Mouse (Mus musculus) fat pad, adult 2 months (tissue): ENCODE results near the gene Tacr1.

Source experiments
- DNase-seq: peaks from one replicate; pipeline ENCODE4 v3.0.0-alpha.2; 2011; ENCODE audit warnings: low read depth, low spot score; ENCODE audit errors: extremely low read depth

Gene Tacr1

DNA sequence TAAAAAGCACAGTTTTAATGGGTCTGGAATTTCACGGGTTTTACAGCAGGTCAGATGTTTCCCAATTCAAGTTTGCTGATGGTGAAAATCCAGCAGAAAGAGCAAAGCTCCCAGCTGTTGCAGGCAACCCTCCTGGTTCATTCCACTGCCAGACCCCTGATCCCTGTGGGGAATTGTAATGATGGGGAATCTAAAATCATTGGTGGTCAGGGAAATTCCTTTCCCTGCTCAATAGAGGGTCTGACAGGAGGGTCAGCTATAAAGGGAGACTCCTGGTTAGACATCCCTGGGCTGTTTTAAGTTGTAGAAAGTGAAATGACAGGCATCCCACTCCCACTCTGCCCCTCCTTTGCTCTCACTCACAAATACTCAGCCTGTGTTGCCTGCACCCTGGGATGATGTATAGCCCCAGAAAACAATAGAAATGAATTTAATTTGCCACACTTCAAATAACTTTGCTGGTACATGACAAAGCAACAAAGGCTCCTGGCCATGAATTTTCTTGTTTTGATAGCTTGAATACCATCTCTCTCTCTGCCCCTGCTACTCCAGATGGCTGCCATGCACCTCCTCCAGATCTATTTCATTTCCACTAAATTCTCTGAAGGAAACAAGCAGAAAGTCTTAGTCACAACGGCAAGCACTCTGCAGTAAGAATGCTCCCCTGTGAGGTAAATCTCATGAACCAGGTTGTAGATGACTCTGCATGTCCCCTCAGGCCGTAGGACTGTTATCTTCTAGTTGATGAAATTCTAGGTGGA lies 123.2 kb downstream of the Tacr1 start:
- DNase-seq: no peak

DNA sequence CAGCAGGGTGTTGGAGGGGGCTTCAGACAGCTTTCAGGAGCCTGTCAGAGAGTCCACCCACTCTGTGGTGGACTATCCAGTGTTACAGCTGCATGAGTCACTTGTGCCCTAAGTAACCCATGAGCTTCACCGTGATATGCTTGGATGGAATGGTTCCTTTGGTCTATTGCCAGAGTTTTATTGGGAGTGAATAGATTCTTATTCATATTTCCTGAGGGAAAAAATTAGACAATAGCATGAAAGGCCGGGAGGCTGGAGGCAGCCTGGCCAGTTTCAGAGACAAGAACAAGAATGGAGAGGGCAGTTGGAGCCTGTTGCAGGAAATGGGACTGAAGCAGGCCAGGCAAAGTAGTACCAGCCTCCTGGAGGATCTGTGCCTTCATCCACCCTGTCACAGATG lies 126.5 kb downstream of the Tacr1 start:
- peak; percentile 40 for DNase-seq

DNA sequence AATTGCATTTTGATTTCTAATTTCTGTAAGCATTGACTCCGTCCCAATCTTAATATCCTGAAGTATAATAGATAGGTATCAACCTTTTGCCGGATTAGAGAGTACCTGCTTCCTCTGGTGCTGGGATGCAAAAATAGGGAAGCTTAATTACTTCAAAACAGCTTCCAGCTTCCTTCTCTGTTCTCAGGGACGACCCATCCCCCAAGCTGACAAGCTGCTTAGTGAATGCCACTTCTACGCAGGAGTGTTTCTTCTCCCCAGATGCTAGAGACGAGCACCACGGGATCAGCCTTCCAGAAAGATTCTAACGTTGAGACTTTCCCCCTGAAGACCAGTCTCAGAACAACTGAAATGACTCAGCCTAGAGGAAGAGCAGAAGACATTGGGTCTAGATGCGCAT lies 134.5 kb downstream of the Tacr1 start:
- no peak for DNase-seq

DNA sequence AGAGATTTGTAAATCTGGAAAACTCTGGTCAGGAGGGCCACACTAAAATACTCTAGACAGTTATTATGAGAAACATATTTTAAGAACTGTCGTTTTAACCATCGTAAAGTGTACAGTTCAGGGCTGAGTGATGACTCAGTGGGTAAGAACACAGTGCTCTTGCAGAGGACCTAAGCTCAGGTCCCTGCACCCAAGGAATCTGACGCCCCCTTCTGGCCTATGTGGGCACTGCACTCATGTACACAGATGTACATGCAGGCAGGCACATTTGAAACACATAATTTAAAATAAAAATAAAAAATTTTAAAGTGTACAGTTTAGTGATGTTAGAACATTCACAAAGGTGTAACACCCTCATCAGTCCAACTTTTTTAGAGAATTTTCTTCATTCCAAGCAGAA lies 147.1 kb downstream of the Tacr1 start:
- no peak for DNase-seq

DNA sequence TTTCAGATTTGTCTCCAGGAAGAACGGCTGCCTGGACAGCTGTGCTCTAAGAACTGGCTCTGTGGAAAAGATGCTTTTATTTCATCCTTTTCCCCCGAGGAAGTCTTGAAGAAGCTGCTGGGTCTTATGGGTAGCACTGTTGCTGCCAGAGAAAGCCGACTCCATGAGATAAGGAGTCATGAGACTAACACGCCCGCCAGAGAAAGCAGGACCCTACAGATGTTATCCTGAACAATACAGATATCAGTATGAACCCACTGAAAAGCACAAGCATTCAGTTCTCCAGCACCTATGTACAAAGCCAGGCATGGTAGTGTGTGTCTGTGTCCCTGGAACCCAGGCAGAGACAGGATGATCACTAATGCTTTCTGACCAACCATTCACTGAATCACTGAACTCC lies 173.3 kb downstream of the Tacr1 start:
- no peak for DNase-seq

DNA sequence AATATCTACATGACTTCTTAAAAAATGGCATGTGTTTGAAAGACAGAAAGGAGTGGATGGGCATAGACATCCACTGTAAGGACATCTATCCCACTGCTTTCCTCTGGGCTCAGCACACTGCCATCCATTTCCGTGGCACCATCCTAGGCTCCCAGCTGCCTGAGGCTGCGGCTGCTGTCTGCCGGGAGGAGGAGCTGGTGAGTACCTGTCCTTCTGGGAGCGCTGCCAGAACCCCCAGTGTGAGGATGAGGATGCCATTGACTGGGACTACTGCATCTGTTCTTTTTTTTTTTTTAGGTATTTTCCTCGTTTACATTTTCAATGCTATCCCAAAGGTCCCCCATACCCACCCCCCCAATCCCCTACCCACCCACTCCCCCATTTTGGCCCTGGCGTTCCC lies 183.3 kb downstream of the Tacr1 start:
- DNase-seq: no peak

DNA sequence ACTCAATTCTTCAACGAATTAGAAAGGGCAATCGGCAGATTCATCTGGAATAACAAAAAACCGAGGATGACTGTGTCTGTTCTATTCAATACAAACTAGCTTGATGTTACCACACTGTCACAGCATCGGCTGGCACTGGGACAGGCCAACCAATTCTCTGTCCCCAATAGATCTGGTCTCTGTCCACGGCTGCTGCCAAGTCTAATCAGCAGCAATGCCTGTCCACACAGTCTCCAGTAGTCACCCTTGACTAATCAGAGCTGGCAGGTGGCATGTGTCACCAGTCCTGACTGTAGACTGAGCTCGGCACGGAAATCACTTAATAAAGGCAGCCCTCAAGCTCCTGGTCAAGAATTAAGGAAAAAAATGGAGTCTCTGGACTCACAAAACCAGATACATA lies 187.3 kb downstream of the Tacr1 start:
- no peak for DNase-seq

DNA sequence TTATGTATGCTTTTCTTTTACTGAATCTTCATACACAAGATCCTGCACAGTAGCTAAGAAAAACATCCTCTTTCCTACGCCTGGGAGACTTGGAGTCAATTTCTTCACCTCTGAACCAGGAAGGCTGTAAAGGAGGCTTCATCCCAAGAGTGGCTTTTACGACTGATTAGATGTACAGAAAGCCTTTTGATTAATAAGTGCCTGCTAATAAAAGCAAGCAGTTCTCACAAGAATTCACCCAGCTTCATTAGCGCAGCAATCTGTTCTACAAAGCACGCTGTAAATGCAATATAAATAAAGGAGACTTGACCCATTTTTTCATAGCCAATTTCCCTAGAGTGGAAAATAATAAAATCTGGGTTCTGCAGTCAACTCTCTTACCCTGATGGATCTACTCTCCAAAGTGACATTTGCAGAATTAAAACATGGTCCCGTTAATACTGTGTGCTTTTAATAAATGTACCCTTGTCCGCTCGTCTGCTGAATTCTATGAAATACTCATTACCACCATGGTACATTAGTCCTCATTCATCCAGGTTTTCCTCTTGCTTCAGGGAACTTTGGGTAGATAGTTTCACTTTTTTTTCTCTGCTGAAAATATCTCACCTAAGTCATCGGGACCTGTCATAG lies 193.4 kb downstream of the Tacr1 start:
- DNase-seq: no peak

DNA sequence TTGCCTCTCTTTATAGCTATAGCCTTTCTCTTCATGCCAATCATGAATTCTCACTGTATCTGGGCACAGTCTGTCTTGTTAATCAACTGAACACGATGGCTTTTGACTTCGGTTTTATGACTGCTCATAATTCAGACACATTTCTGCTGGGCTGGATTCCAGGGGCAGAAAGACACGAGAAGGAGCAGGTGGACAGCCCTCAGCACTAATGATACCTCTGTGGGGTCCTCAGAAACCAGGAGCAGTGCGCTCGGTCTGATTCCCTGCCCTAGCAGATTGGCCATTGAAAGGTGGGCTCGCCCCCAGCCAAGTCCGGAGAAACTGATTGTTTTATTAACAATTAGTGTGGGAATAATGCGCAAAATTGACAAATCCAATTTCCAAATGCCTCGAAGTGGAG lies 201.1 kb downstream of the Tacr1 start:
- no peak for DNase-seq

DNA sequence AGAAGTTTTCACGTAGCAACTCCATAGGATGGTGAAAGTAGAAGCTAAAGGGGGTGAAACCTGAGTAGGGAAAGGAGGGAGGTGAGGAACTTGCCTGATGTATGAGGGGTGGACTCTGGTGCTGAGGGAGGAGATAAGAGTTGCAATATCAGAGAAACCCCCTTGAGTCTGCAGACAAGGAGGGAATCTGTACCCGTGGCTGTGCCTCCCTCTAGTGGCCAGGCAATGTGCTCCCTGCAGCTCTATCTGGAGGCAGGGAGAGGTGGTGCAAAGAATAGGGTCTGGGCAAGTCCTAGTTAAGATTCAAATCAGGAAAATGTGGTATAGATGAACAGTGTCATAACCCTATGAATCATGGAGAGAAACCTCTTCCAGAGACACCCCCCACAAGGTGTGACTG lies 201.5 kb downstream of the Tacr1 start:
- no peak for DNase-seq

DNA sequence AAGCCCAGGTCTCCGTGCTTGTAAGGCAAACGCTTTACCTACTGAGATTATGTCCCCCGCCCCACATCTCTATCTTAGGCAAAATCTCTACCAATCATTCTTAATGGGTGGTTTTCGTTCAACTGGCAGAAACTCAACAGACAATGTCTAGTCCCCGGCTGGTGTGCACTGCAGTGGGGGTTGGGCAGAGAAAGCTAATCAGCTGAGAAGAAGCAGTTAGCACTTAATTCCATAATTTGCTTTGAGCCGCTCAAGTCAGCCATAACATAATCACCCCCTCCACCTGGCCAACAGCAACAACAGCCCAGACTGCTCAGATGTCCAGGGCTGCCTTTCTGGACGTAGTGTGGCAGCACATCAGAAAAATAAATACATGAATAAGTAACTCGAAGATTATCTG lies 202.7 kb downstream of the Tacr1 start:
- DNase-seq: no peak

DNA sequence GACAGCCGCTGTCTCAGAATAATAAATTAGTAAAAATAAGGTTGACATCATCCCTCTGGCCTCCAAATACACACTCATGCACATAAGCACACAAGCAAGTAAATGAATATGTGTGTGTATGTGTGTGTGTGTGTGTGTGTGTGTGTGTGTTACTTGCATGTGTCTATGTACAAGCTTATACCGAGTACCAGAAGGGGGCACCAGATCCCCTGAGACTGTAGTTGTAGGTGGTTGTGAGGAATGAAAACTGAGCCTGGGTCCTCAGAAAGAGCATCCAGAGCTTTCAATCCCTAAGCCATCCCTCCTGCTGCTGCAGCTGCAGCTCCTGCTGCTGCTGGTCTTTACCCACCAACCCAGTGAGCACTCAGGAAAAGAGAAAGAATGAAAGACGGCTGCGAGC lies 206.6 kb downstream of the Tacr1 start:
- DNase-seq: no peak

DNA sequence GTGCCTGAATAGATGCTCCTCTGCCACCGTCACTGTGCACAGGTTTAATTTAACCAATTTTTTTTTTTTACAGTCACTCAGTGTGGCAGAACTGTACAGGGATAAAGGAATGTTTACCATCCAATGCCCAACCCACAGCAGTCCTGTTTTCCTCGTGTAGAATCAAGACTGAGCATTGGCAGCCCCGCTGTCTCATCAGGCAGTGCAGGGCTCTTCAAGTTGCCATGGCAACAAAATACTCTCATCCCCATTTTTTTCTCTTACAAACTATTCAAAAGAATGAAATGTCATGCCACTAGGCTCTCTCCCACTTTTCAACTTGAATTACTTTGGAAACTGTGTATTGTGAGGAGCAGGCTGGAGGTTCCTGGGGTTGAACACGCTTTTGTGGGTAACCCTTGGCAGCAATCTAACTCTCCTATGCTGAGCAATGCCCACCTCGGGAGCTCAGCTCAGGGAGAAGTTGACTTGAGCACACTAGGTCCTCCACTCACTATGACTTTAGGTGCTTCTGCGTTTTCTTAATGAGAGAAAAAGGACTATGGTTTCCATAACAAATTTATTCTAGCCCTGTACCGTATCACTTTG lies 207.3 kb downstream of the Tacr1 start:
- no peak for DNase-seq
